Mouse (Mus musculus) intestine, postnatal 0 days (tissue): Measurements from ENCODE around the gene Slc9a9. TPM values are rescaled to one million over a fixed set of nuclear protein-coding genes. Genes with fewer than 3 reads are reported as not detected.

ENCODE experiments used
- ATAC-seq: fragments of 200-750 bp; cut with Nextera tagmentation; 2 replicates; pipeline ENCODE4 v1.8.0; 2017; ENCODE audit warnings: mild to moderate bottlenecking, moderate TSS enrichment, moderate library complexity
- H3K27ac ChIP-seq: fragments of 300-500 bp; sonication (generic); 2 replicates; pipeline ENCODE4 v1.5.1; 2014; ENCODE audit warnings: mild to moderate bottlenecking, low read depth, low read length, moderate library complexity
- H3K27me3 ChIP-seq: fragments of 300-500 bp; sonication (generic); replicated peaks from 2 replicates; pipeline ENCODE4 v1.6.1; 2014; ENCODE audit warnings: low read length, mixed read lengths; ENCODE audit not compliant: control insufficient read depth, insufficient read depth
- H3K36me3 ChIP-seq: fragments of 300-500 bp; sonication (generic); 2 replicates; pipeline ENCODE4 v1.6.1; 2014; ENCODE audit warnings: mild to moderate bottlenecking, moderate library complexity; ENCODE audit not compliant: control insufficient read depth, insufficient read depth
- H3K4me1 ChIP-seq: fragments of 300-500 bp; sonication (generic); replicated peaks from 2 replicates; pipeline ENCODE4 v1.6.1; 2014; ENCODE audit warnings: antibody characterized with exemption, low read length, mixed read lengths; ENCODE audit not compliant: control insufficient read depth, insufficient read depth
- H3K4me2 ChIP-seq: fragments of 300-500 bp; sonication (generic); replicated peaks from 2 replicates; pipeline ENCODE4 v1.6.1; 2014; ENCODE audit warnings: low read depth, mild to moderate bottlenecking, moderate library complexity
- H3K4me3 ChIP-seq: fragments of 300-500 bp; sonication (generic); 2 replicates; pipeline ENCODE4 v1.5.1; 2014; ENCODE audit warnings: low read depth, low read length
- H3K9ac ChIP-seq: fragments of 300-500 bp; sonication (generic); 2 replicates; pipeline ENCODE4 v1.6.1; 2014; ENCODE audit warnings: mild to moderate bottlenecking, low read depth, low read length
- H3K9me3 ChIP-seq: fragments of 300-500 bp; sonication (generic); 2 replicates; pipeline ENCODE4 v1.6.1; 2016; ENCODE audit warnings: mixed run types; ENCODE audit not compliant: control insufficient read depth
- CTCF ChIP-seq: sonication (generic); IDR thresholded peaks from 2 replicates; pipeline ENCODE4 v1.5.1; 2016; ENCODE audit warnings: low read depth, mild to moderate bottlenecking, control low read depth, antibody characterized with exemption, moderate library complexity
- WGBS: fragments of 180-500 bp; shearing (Covaris S2); extraction: QIAGEN DNeasy Blood & Tissue Kit; methylation state at CpG from one replicate; pipeline ENCODE4 v1.1.7; 2014; 5-methylcytosine and 5-hydroxymethylcytosine counted together
- polyA plus RNA-seq: library from polyadenylated mRNA; unstranded; fragments of >200 nt; fragmentation: Nextera tagmentation; extraction: Ambion mirVana; gene quantifications from 2 replicates; pipeline ENCODE4 v1.2.1, GENCODE M21; 2015

Gene Slc9a9
- polyA plus RNA-seq, 1 experiment from 2014 or later = 1.0 TPM

- WGBS = 63% methylated on average over 2 of the region's 2 CpGs
- Histone ChIP-seq H3K27me3 (no peaks in the 10 kb centered on the region), H3K4me1 (no peaks in the 10 kb centered on the region), H3K9ac (no peak overlapping the region), H3K4me2 (no peak overlapping the region), H3K9me3 (no peaks in the 10 kb centered on the region), H3K36me3 (no peaks in the 10 kb centered on the region), H3K27ac (no peak overlapping the region), H3K4me3 (no peak overlapping the region)
- TF ChIP-seq CTCF = no peak
- no peak for ATAC-seq
These were observed 510.3 kb downstream of the Slc9a9 start for GRCm38 (mm10) chr9:95180005-95180404.

GRCm38 (mm10) chr9:95180569-95180968 lies 510.9 kb downstream of the Slc9a9 start:
- no peak for TF ChIP-seq CTCF
- Histone ChIP-seq H3K27me3 (no peaks in the 10 kb centered on the region), H3K4me2 (no peak overlapping the region), H3K9ac (no peak overlapping the region), H3K4me1 (no peaks in the 10 kb centered on the region), H3K9me3 (no peaks in the 10 kb centered on the region), H3K27ac (no peak overlapping the region), H3K36me3 (no peaks in the 10 kb centered on the region), H3K4me3 (no peak overlapping the region)
- 71% methylated on average over 4 of the region's 4 CpGs for WGBS
- no peak for ATAC-seq

GRCm38 (mm10) chr9:95181241-95182043 lies 511.7 kb downstream of the Slc9a9 start:
- H3K27ac ChIP-seq = no peak overlapping the region
- no peak for ATAC-seq
- 57% methylated on average over 13 of the region's 13 CpGs for WGBS
- H3K9me3 ChIP-seq = no peaks in the 10 kb centered on the region
- H3K9ac ChIP-seq = no peak overlapping the region
- H3K4me2 ChIP-seq = no peak overlapping the region
- H3K4me3 ChIP-seq = no peak overlapping the region
- H3K27me3 ChIP-seq = no peaks in the 10 kb centered on the region
- TF ChIP-seq CTCF = no peak
- no peaks in the 10 kb centered on the region for H3K4me1 ChIP-seq
- H3K36me3 ChIP-seq = no peaks in the 10 kb centered on the region

- Histone ChIP-seq H3K4me2 (no peak overlapping the region), H3K9ac (no peak overlapping the region), H3K4me1 (no peaks in the 10 kb centered on the region), H3K4me3 (no peak overlapping the region), H3K27ac (no peak overlapping the region), H3K27me3 (no peaks in the 10 kb centered on the region), H3K36me3 (no peaks in the 10 kb centered on the region), H3K9me3 (no peaks in the 10 kb centered on the region)
- no peak for ATAC-seq
- 88% methylated on average over 7 of the region's 7 CpGs for WGBS
- no peak for TF ChIP-seq CTCF
These were observed 512.6 kb downstream of the Slc9a9 start for GRCm38 (mm10) chr9:95182272-95182671.

GRCm38 (mm10) chr9:95184453-95184852 lies 514.7 kb downstream of the Slc9a9 start:
- no peak for ATAC-seq
- Histone ChIP-seq H3K4me3 (no peak overlapping the region), H3K27ac (no peak overlapping the region), H3K27me3 (no peaks in the 10 kb centered on the region), H3K9me3 (no peaks in the 10 kb centered on the region), H3K4me2 (no peak overlapping the region), H3K36me3 (no peaks in the 10 kb centered on the region), H3K4me1 (no peaks in the 10 kb centered on the region), H3K9ac (no peak overlapping the region)
- 73% methylated on average over 5 of the region's 5 CpGs for WGBS
- no peak for TF ChIP-seq CTCF

- Histone ChIP-seq H3K4me1 (no peaks in the 10 kb centered on the region), H3K4me3 (no peak overlapping the region), H3K36me3 (no peaks in the 10 kb centered on the region), H3K9me3 (no peaks in the 10 kb centered on the region), H3K4me2 (no peak overlapping the region), H3K27ac (no peak overlapping the region), H3K9ac (no peak overlapping the region), H3K27me3 (no peaks in the 10 kb centered on the region)
- WGBS = 46% methylated on average over 3 of the region's 3 CpGs
- no peak for TF ChIP-seq CTCF
- no peak for ATAC-seq
These were observed 516.1 kb downstream of the Slc9a9 start for GRCm38 (mm10) chr9:95185840-95186239.
